Mouse (Mus musculus) neural tube, embryonic 12.5 days (tissue): ENCODE measurements at regions not wholly inside any gene's neighbourhood (a gene's known extent, or its start where the extent isn't known, plus 50 kb on each side); places are given as distances from the start of the nearest gene placed in this dataset.

ENCODE experiments used
- ATAC-seq: fragments of 200-750 bp; cut with Nextera tagmentation; 2 replicates; pipeline ENCODE4 v1.8.0; 2017; ENCODE audit warnings: low read depth, mild to moderate bottlenecking, moderate TSS enrichment, moderate library complexity; ENCODE audit not compliant: low FRiP score
- H3K27ac ChIP-seq: fragments of 300-500 bp; sonication (generic); 2 replicates; pipeline ENCODE4 v1.5.1; 2016
- H3K27me3 ChIP-seq: fragments of 300-500 bp; sonication (generic); replicated peaks from 2 replicates; pipeline ENCODE4 v1.6.1; 2016; ENCODE audit warnings: mild to moderate bottlenecking
- H3K36me3 ChIP-seq: fragments of 300-500 bp; sonication (generic); 2 replicates; pipeline ENCODE4 v1.6.1; 2016; ENCODE audit warnings: mild to moderate bottlenecking
- H3K4me1 ChIP-seq: fragments of 300-500 bp; sonication (generic); 2 replicates; pipeline ENCODE4 v1.6.1; 2016
- H3K4me2 ChIP-seq: fragments of 300-500 bp; sonication (generic); replicated peaks from 2 replicates; pipeline ENCODE4 v1.6.1; 2016; ENCODE audit warnings: mild to moderate bottlenecking
- H3K4me3 ChIP-seq: fragments of 300-500 bp; sonication (generic); 2 replicates; pipeline ENCODE4 v1.5.1; 2016
- H3K9ac ChIP-seq: fragments of 300-500 bp; sonication (generic); 2 replicates; pipeline ENCODE4 v1.6.1; 2016; ENCODE audit warnings: mild to moderate bottlenecking
- H3K9me3 ChIP-seq: fragments of 300-500 bp; sonication (generic); 2 replicates; pipeline ENCODE4 v1.6.1; 2016; ENCODE audit warnings: mild to moderate bottlenecking
- WGBS: fragments of 180-500 bp; shearing (Covaris S2); methylation state at CpG from one replicate; pipeline ENCODE4 v1.1.7; 2016; 5-methylcytosine and 5-hydroxymethylcytosine counted together

GRCm38 (mm10) chr1:57298557-57298956, 78.9 kb upstream of the 1700066M21Rik start:
- no peak overlapping the region for H3K4me3 ChIP-seq
- no peak for ATAC-seq
- no peaks in the 10 kb centered on the region for H3K4me1 ChIP-seq
- no peak overlapping the region for H3K4me2 ChIP-seq
- H3K36me3 ChIP-seq: no peaks in the 10 kb centered on the region
- no peaks in the 10 kb centered on the region for H3K9me3 ChIP-seq
- 83% methylated on average over 5 of the region's 5 CpGs for WGBS
- no peaks in the 10 kb centered on the region for H3K27me3 ChIP-seq
- no peak overlapping the region for H3K9ac ChIP-seq
- H3K27ac ChIP-seq: no peak overlapping the region

GRCm38 (mm10) chr1:57301260-57301979, 76.0 kb upstream of the 1700066M21Rik start:
- Histone ChIP-seq H3K9me3 (no peaks in the 10 kb centered on the region), H3K4me2 (no peak overlapping the region), H3K36me3 (no peaks in the 10 kb centered on the region), H3K4me1 (no peaks in the 10 kb centered on the region), H3K27me3 (no peaks in the 10 kb centered on the region), H3K27ac (no peak overlapping the region), H3K4me3 (no peak overlapping the region), H3K9ac (no peak overlapping the region)
- no peak for ATAC-seq
- 75% methylated on average over 8 of the region's 8 CpGs for WGBS

GRCm38 (mm10) chr1:57301980-57302331, 75.5 kb upstream of the 1700066M21Rik start:
- Histone ChIP-seq H3K9ac (no peak overlapping the region), H3K27ac (no peak overlapping the region), H3K9me3 (no peaks in the 10 kb centered on the region), H3K4me1 (no peaks in the 10 kb centered on the region), H3K4me3 (no peak overlapping the region), H3K36me3 (no peaks in the 10 kb centered on the region), H3K4me2 (no peak overlapping the region), H3K27me3 (no peaks in the 10 kb centered on the region)
- 68% methylated on average over 6 of the region's 6 CpGs for WGBS
- no peak for ATAC-seq

GRCm38 (mm10) chr1:57304757-57305156, 72.7 kb upstream of the 1700066M21Rik start:
- WGBS: 87% methylated on average over 2 of the region's 2 CpGs
- H3K4me2 ChIP-seq: no peak overlapping the region
- no peak overlapping the region for H3K4me3 ChIP-seq
- no peaks in the 10 kb centered on the region for H3K9me3 ChIP-seq
- no peak for ATAC-seq
- H3K36me3 ChIP-seq: no peaks in the 10 kb centered on the region
- no peaks in the 10 kb centered on the region for H3K4me1 ChIP-seq
- no peak overlapping the region for H3K9ac ChIP-seq
- no peaks in the 10 kb centered on the region for H3K27me3 ChIP-seq
- no peak overlapping the region for H3K27ac ChIP-seq

GRCm38 (mm10) chr1:57322535-57322934, 54.9 kb upstream of the 1700066M21Rik start:
- Histone ChIP-seq H3K9ac (no peak overlapping the region), H3K4me2 (no peak overlapping the region), H3K9me3 (peaks cover 8% of the 10 kb centered on the region; the same call in 1 of the 2 replicates), H3K36me3 (no peaks in the 10 kb centered on the region), H3K27me3 (no peaks in the 10 kb centered on the region), H3K4me3 (no peak overlapping the region), H3K4me1 (no peaks in the 10 kb centered on the region), H3K27ac (no peak overlapping the region)
- 83% methylated on average over 2 of the region's 2 CpGs for WGBS
- ATAC-seq: no peak

GRCm38 (mm10) chr1:57323118-57323517, 54.3 kb upstream of the 1700066M21Rik start:
- Histone ChIP-seq H3K4me3 (no peak overlapping the region), H3K9me3 (peaks cover 3% of the 10 kb centered on the region; the same call in 1 of the 2 replicates), H3K4me1 (no peaks in the 10 kb centered on the region), H3K9ac (no peak overlapping the region), H3K4me2 (no peak overlapping the region), H3K27ac (no peak overlapping the region), H3K27me3 (no peaks in the 10 kb centered on the region), H3K36me3 (no peaks in the 10 kb centered on the region)
- ATAC-seq: no peak
- whole genome bisulfite sequencing: 82% methylated on average over 2 of the region's 2 CpGs

- Histone ChIP-seq H3K9me3 (no peaks in the 10 kb centered on the region), H3K36me3 (no peaks in the 10 kb centered on the region), H3K27ac (no peak overlapping the region), H3K4me3 (no peak overlapping the region), H3K4me2 (no peak overlapping the region), H3K9ac (no peak overlapping the region), H3K4me1 (no peaks in the 10 kb centered on the region), H3K27me3 (no peaks in the 10 kb centered on the region)
- no peak for ATAC-seq
- WGBS: 23% methylated on average over 6 of the region's 6 CpGs
Measured at GRCm38 (mm10) chr1:57325585-57326165, 51.7 kb upstream of the 1700066M21Rik start.
